Mouse (Mus musculus) bone marrow, adult 2 months (tissue): ENCODE data around the gene Cenpu.

Experiments used
- CTCF ChIP-seq: fragments of 200-500 bp; IDR thresholded peaks from 2 replicates; pipeline ENCODE4 v1.5.1; 2011; ENCODE audit warnings: low read length, control low read depth; ENCODE audit not compliant: control insufficient read depth, insufficient read depth
- POLR2A ChIP-seq: fragments of 200-500 bp; IDR thresholded peaks from 2 replicates; pipeline ENCODE4 v1.6.1; 2011; ENCODE audit warnings: low read depth, mild to moderate bottlenecking, control low read depth, low read length, borderline replicate concordance; ENCODE audit not compliant: control insufficient read depth

DNA sequence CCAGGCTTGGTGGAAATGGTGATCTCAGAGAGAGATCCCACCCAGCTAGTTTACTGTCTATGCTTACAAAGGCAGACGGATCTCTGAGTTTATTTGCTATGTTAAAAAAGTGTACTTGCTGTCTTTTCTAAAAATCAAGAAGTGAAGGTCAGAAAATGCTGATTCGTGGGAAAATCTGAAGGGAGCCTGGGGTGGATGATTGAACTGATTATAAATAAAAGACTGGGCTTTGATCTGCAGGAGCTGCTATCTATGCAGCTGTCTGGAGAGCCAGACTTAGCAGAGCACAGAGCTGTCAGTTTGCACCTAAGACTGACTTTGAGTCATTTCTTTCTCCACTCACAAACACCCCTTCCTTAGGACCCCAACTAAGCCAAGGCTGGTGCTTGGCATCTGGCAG is 45.6 kb downstream of the Cenpu start:
- no peak for TF ChIP-seq CTCF
- no peak for TF ChIP-seq POLR2A
